Mouse (Mus musculus) lung, adult 2 months (tissue): ENCODE data around the gene Tex101. TPM values are rescaled to one million over a fixed set of nuclear protein-coding genes. Genes with fewer than 3 reads are reported as not detected.

Source experiments
- DNase-seq: peaks from one replicate; pipeline ENCODE4 v3.0.0; 2022
- H3K4me1 ChIP-seq: fragments of 200-500 bp; 2 replicates; pipeline ENCODE4 v1.6.1; 2011; ENCODE audit warnings: low read length; ENCODE audit not compliant: control insufficient read depth, insufficient read depth
- H3K4me3 ChIP-seq: fragments of 200-500 bp; replicated peaks from 2 replicates; pipeline ENCODE3; 2011; ENCODE audit warnings: low read depth, mild to moderate bottlenecking, control low read depth, low read length; ENCODE audit errors: extremely low read depth
- CTCF ChIP-seq: fragments of 200-500 bp; IDR thresholded peaks from 2 replicates; pipeline ENCODE4 v1.5.1; 2011; ENCODE audit warnings: mild to moderate bottlenecking, low read length, control low read depth; ENCODE audit not compliant: insufficient read depth
- POLR2A ChIP-seq: fragments of 200-500 bp; IDR thresholded peaks from 2 replicates; pipeline ENCODE4 v1.6.1; 2011; ENCODE audit warnings: low read depth, mild to moderate bottlenecking, control low read depth, low read length, borderline replicate concordance; ENCODE audit errors: extremely low read depth
- WGBS: fragments of 180-500 bp; shearing (Covaris S2); methylation state at CpG from one replicate; pipeline ENCODE4 v1.1.7; 2018; 5-methylcytosine and 5-hydroxymethylcytosine counted together
- polyA plus RNA-seq: library from polyadenylated mRNA; depleted of rRNA; stranded (reverse); fragments of >200 nt; gene quantifications from 2 replicates; pipeline ENCODE4 v1.2.3, GENCODE M21; 2012

The Tex101 gene
- polyA plus RNA-seq, 1 experiment: not detected

GRCm38 (mm10) chr7:24638026-24638856, 38.2 kb downstream of the Tex101 start:
- no peak for TF ChIP-seq CTCF
- no peak for TF ChIP-seq POLR2A
- WGBS: 5% methylated on average over 35 of the region's 35 CpGs

GRCm38 (mm10) chr7:24637046-24637445, 39.4 kb downstream of the Tex101 start:
- 0 out of 2 replicates have a peak, but pooled peaks cover 2% of the 10 kb centered on the region for H3K4me1 ChIP-seq
- TF ChIP-seq CTCF (no peak), POLR2A (no peak)
- WGBS: 6% methylated on average over 18 of the region's 18 CpGs

More at GRCm38 (mm10) chr7:24638026-24638856, 38.2 kb downstream of the Tex101 start:
- Histone ChIP-seq H3K4me1 (0 out of 2 replicates have a peak, but pooled peaks cover 2% of the 10 kb centered on the region), H3K4me3 (peak overlapping the region; percentile 33)
- peak; percentile 33 for DNase-seq

GRCm38 (mm10) chr7:24636264-24636663, 40.2 kb downstream of the Tex101 start, which contains the start of gene Lypd3:
Gene Lypd3, plus strand, starts transcription at chr7:24636550.
- WGBS: 21% methylated on average over 15 of the region's 15 CpGs
- no peak for DNase-seq
- Histone ChIP-seq H3K4me3 (no peak within 1 kb of the TSS), H3K4me1 (0 out of 2 replicates have a peak, but pooled peaks cover 2% of the 10 kb centered on the region)
- TF ChIP-seq CTCF (no peak), POLR2A (no peak)

More at GRCm38 (mm10) chr7:24637046-24637445, 39.4 kb downstream of the Tex101 start:
- no peak overlapping the region for H3K4me3 ChIP-seq
- no peak for DNase-seq

GRCm38 (mm10) chr7:24630116-24630880, 46.2 kb downstream of the Tex101 start:
- WGBS: 81% methylated on average over 10 of the region's 10 CpGs
- H3K4me1 ChIP-seq: no peaks in the 10 kb centered on the region
- no peak overlapping the region for H3K4me3 ChIP-seq
- DNase-seq: no peak
- TF ChIP-seq CTCF: no peak
- TF ChIP-seq POLR2A: no peak

GRCm38 (mm10) chr7:24629672-24630071, 46.8 kb downstream of the Tex101 start:
- DNase-seq: no peak
- Histone ChIP-seq H3K4me3 (no peak overlapping the region), H3K4me1 (no peaks in the 10 kb centered on the region)
- WGBS: 73% methylated on average over 4 of the region's 4 CpGs
- TF ChIP-seq POLR2A (no peak), CTCF (no peak)

- DNase-seq: peak; percentile 78
- 8% methylated on average over 33 of the region's 33 CpGs for WGBS
- TF ChIP-seq POLR2A (no peak), CTCF (no peak)
These were observed 47.5 kb downstream of the Tex101 start for GRCm38 (mm10) chr7:24628685-24629610.

GRCm38 (mm10) chr7:24622967-24623366, 53.5 kb downstream of the Tex101 start:
- DNase-seq: no peak
- no peak for TF ChIP-seq CTCF
- TF ChIP-seq POLR2A: no peak
- 84% methylated on average over 6 of the region's 6 CpGs for WGBS
- Histone ChIP-seq H3K4me1 (no peaks in the 10 kb centered on the region), H3K4me3 (no peak overlapping the region)

More at GRCm38 (mm10) chr7:24628685-24629610, 47.5 kb downstream of the Tex101 start:
- Histone ChIP-seq H3K4me3 (no peak overlapping the region), H3K4me1 (no peaks in the 10 kb centered on the region)

- Histone ChIP-seq H3K4me3 (no peak overlapping the region), H3K4me1 (no peaks in the 10 kb centered on the region)
- 85% methylated on average over 3 of the region's 3 CpGs for WGBS
- no peak for TF ChIP-seq POLR2A
- 0 out of 2 replicates have a peak, but pooled peaks have one; percentile 3 for TF ChIP-seq CTCF
- DNase-seq: no peak
These were observed 55.3 kb downstream of the Tex101 start for GRCm38 (mm10) chr7:24621193-24621592.
